Mouse (Mus musculus): ENCODE results near the gene Diaph2. TPM values are rescaled to one million over a fixed set of nuclear protein-coding genes. Genes with fewer than 3 reads are reported as not detected.

Gene Diaph2
- polyA plus RNA-seq, 1 experiment: 1.4 TPM

DNA sequence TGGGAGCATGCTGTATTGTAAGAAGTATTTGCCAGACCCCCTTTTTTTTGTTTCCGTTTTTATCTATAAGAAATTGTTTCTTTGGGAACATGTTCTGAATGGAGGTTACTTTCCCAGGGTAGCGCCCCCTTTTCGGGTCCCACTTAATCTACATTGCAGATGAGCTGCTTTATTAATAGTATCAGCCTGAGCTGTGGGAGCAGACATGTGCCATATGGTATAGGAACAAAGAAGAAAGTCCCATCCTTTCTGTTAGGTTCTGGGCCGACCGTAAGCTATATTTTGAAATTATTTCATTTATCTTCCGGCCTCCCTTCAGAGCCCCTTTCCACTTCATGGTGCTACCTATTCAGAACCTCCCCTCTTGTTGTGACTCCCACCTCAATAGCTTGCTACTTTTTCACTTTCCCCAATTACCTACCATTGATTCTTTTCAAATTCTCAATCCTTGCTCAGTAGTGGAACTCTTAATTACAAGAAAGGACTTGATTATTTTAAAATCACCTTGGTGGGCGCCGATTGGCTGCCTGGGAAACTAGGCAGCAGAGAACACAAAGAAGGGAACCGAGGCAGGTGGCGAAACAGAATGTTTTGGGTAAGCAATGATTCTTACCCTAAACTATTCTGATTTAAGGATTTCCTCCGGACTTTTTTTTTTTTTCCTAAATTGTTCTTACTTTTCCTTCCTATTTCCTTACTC is 24.2 kb downstream of the Diaph2 start:
- no peak for TF ChIP-seq CEBPB (IDR thresholded peaks at IDR 0.05; ENCODE audit: low read depth)
- no peak for TF ChIP-seq FOSL1 (IDR thresholded peaks at IDR 0.05; ENCODE audit: insufficient read depth, low read length, poor library complexity, severe bottlenecking)
- no peak for TF ChIP-seq CTCF (IDR thresholded peaks at IDR 0.05; ENCODE audit: control insufficient read depth, insufficient read depth, insufficient read length)
- no peak for TF ChIP-seq MAX (IDR thresholded peaks at IDR 0.05)
- no peak for TF ChIP-seq MYOG (IDR thresholded peaks at IDR 0.05; ENCODE audit: control insufficient read depth, extremely low read depth, insufficient read length)
- TF ChIP-seq USF1 (IDR thresholded peaks at IDR 0.05; ENCODE audit: low read depth): no peak
- no peak for TF ChIP-seq MYOD1 (IDR thresholded peaks at IDR 0.05; ENCODE audit: control insufficient read depth, insufficient read length, low read depth)
- no peaks in the 10 kb centered on the region for H3K27me3 ChIP-seq (ENCODE audit: control insufficient read depth, insufficient read depth, insufficient read length)
- no peak overlapping the region for H3K4me3 ChIP-seq (ENCODE audit: insufficient read depth, poor library complexity, severe bottlenecking)

DNA sequence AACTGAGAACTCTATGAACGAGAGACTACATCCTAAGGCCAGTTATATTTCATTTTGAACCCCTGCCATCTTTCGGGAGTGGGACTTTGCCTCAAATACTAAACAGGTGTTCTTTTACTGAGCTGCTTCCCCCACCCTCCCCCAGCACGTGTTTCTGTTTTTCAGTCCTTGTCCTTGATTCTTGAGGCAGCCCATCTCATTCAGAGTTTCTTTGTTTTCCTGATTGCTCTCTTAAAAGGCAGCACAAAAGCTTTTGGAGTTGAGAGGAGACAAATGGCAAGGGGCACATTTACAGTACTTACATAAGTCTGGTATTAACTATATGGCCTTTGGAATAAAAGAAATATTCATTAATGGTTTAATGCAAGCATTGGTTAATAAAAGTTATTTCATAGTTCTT is 24.9 kb downstream of the Diaph2 start:
- Histone ChIP-seq H3K36me3 (ENCODE audit: control insufficient read depth, insufficient read depth) (no peaks in the 10 kb centered on the region), H3K79me2 (ENCODE audit: control insufficient read depth, insufficient read depth) (no peaks in the 10 kb centered on the region), H3K4me3 (ENCODE audit: insufficient read depth, poor library complexity, severe bottlenecking) (no peak overlapping the region), H3ac (ENCODE audit: control insufficient read depth, insufficient read length, low read depth) (no peak overlapping the region), H3K79me3 (ENCODE audit: low read depth) (peaks cover 1% of the 10 kb centered on the region), H3K27me3 (ENCODE audit: control insufficient read depth, insufficient read depth, insufficient read length) (no peaks in the 10 kb centered on the region)
- TF ChIP-seq MAX (IDR thresholded peaks at IDR 0.05): no peak
- TF ChIP-seq FOSL1 (IDR thresholded peaks at IDR 0.05; ENCODE audit: insufficient read depth, low read length, poor library complexity, severe bottlenecking): no peak
- TF ChIP-seq USF1 (IDR thresholded peaks at IDR 0.05; ENCODE audit: low read depth): no peak
- no peak for TF ChIP-seq MYOG (IDR thresholded peaks at IDR 0.05; ENCODE audit: control insufficient read depth, extremely low read depth, insufficient read length)
- no peak for TF ChIP-seq CTCF (IDR thresholded peaks at IDR 0.05; ENCODE audit: control insufficient read depth, insufficient read depth, insufficient read length)
- no peak for TF ChIP-seq CEBPB (IDR thresholded peaks at IDR 0.05; ENCODE audit: low read depth)
- no peak for TF ChIP-seq MYOD1 (IDR thresholded peaks at IDR 0.05; ENCODE audit: control insufficient read depth, insufficient read length, low read depth)

More for the DNA sequence above, 24.2 kb downstream of the Diaph2 start:
- Histone ChIP-seq H3K79me3 (ENCODE audit: low read depth) (peaks cover 4% of the 10 kb centered on the region), H3K79me2 (ENCODE audit: control insufficient read depth, insufficient read depth) (no peaks in the 10 kb centered on the region), H3K36me3 (ENCODE audit: control insufficient read depth, insufficient read depth) (no peaks in the 10 kb centered on the region), H3ac (ENCODE audit: control insufficient read depth, insufficient read length, low read depth) (no peak overlapping the region)

DNA sequence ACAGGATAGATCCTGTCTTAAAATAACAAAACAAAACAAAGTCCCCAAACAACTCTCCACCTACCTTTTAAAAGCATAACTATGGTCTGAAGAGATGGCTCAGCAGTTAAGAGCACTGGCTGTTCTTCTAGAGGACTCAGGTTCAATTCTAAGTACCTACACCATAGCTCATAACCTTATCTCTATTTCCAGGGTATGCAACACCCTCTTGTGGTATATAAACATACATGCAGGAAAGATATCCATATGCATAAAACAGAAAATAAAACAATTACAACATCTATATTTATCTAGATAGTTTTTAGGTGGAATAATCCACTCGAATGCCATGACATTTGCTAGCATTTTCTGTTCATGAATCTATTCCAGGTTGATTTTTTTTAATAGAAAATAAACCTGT is 27.2 kb downstream of the Diaph2 start:
- no peak overlapping the region for H3K4me3 ChIP-seq (ENCODE audit: insufficient read depth, poor library complexity, severe bottlenecking)

DNA sequence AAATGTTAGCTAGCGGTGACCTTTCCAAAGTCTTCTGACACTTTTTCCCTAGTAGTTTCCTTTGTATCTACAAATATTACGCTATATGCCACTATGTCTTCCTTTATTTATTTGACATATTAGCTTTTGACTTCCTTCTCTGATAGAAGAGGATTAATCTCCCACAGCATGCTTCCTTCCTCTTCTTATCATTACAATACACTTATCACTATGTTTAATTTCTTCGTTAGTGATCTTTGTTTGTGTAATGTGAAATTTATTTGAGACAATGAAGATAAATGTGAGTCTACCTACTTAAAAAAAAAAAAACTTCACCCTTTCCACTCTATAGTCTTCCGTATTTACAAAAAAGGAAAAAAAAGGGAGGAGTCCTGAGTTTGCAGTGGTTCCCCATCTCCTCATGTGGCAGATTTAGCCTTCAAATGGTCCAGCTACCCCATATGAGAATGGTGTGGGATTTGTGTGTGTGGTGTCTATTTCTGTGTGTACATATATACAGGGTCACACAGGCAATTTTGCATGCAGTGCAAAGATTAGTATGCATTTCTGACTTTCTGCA is 27.9 kb downstream of the Diaph2 start:
- no peak overlapping the region for H3K4me3 ChIP-seq (ENCODE audit: insufficient read depth, poor library complexity, severe bottlenecking)
- H3K79me3 ChIP-seq (ENCODE audit: low read depth): no peaks in the 10 kb centered on the region
- no peaks in the 10 kb centered on the region for H3K36me3 ChIP-seq (ENCODE audit: control insufficient read depth, insufficient read depth)
- no peaks in the 10 kb centered on the region for H3K27me3 ChIP-seq (ENCODE audit: control insufficient read depth, insufficient read depth, insufficient read length)
- TF ChIP-seq USF1 (IDR thresholded peaks at IDR 0.05; ENCODE audit: low read depth) (no peak), MYOD1 (IDR thresholded peaks at IDR 0.05; ENCODE audit: control insufficient read depth, insufficient read length, low read depth) (no peak), MYOG (IDR thresholded peaks at IDR 0.05; ENCODE audit: control insufficient read depth, extremely low read depth, insufficient read length) (no peak), CTCF (IDR thresholded peaks at IDR 0.05; ENCODE audit: control insufficient read depth, insufficient read depth, insufficient read length) (no peak), MAX (IDR thresholded peaks at IDR 0.05) (no peak), FOSL1 (IDR thresholded peaks at IDR 0.05; ENCODE audit: insufficient read depth, low read length, poor library complexity, severe bottlenecking) (no peak), CEBPB (IDR thresholded peaks at IDR 0.05; ENCODE audit: low read depth) (no peak)
- H3ac ChIP-seq (ENCODE audit: control insufficient read depth, insufficient read length, low read depth): no peak overlapping the region
- H3K79me2 ChIP-seq (ENCODE audit: control insufficient read depth, insufficient read depth): no peaks in the 10 kb centered on the region

More for the DNA sequence above, 27.2 kb downstream of the Diaph2 start:
- TF ChIP-seq FOSL1 (IDR thresholded peaks at IDR 0.05; ENCODE audit: insufficient read depth, low read length, poor library complexity, severe bottlenecking) (no peak), CTCF (IDR thresholded peaks at IDR 0.05; ENCODE audit: control insufficient read depth, insufficient read depth, insufficient read length) (no peak), MAX (IDR thresholded peaks at IDR 0.05) (no peak), USF1 (IDR thresholded peaks at IDR 0.05; ENCODE audit: low read depth) (no peak), MYOG (IDR thresholded peaks at IDR 0.05; ENCODE audit: control insufficient read depth, extremely low read depth, insufficient read length) (no peak), MYOD1 (IDR thresholded peaks at IDR 0.05; ENCODE audit: control insufficient read depth, insufficient read length, low read depth) (no peak), CEBPB (IDR thresholded peaks at IDR 0.05; ENCODE audit: low read depth) (no peak)
- no peak overlapping the region for H3ac ChIP-seq (ENCODE audit: control insufficient read depth, insufficient read length, low read depth)
- H3K36me3 ChIP-seq (ENCODE audit: control insufficient read depth, insufficient read depth): no peaks in the 10 kb centered on the region
- H3K27me3 ChIP-seq (ENCODE audit: control insufficient read depth, insufficient read depth, insufficient read length): no peaks in the 10 kb centered on the region
- no peaks in the 10 kb centered on the region for H3K79me2 ChIP-seq (ENCODE audit: control insufficient read depth, insufficient read depth)
- peaks cover 1% of the 10 kb centered on the region for H3K79me3 ChIP-seq (ENCODE audit: low read depth)

DNA sequence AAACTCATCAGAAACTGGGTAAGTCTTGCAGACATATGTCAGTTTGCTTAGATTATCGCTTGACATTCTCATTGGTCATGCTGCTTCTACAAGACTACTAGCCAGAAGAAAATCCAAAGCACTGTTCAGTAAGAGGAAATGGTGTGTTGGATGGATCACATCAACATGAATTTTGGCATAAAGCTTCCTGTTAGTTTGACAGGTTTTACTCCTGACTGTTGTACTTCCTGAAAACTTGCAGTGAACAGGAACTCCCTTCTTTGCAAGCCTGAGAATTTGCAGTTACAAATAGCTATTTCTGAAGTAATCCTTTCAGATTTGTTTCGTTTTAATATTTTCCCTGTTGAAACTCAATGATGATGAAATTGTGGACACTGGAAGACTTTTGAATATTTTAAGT is 32.3 kb downstream of the Diaph2 start:
- H3K79me2 ChIP-seq (ENCODE audit: control insufficient read depth, insufficient read depth): no peaks in the 10 kb centered on the region
- no peak overlapping the region for H3ac ChIP-seq (ENCODE audit: control insufficient read depth, insufficient read length, low read depth)
- no peaks in the 10 kb centered on the region for H3K79me3 ChIP-seq (ENCODE audit: low read depth)
- no peak overlapping the region for H3K4me3 ChIP-seq (ENCODE audit: insufficient read depth, poor library complexity, severe bottlenecking)
- H3K36me3 ChIP-seq (ENCODE audit: control insufficient read depth, insufficient read depth): no peaks in the 10 kb centered on the region
- TF ChIP-seq MAX (IDR thresholded peaks at IDR 0.05) (no peak), USF1 (IDR thresholded peaks at IDR 0.05; ENCODE audit: low read depth) (no peak), FOSL1 (IDR thresholded peaks at IDR 0.05; ENCODE audit: insufficient read depth, low read length, poor library complexity, severe bottlenecking) (no peak), MYOD1 (IDR thresholded peaks at IDR 0.05; ENCODE audit: control insufficient read depth, insufficient read length, low read depth) (no peak), CTCF (IDR thresholded peaks at IDR 0.05; ENCODE audit: control insufficient read depth, insufficient read depth, insufficient read length) (no peak), MYOG (IDR thresholded peaks at IDR 0.05; ENCODE audit: control insufficient read depth, extremely low read depth, insufficient read length) (no peak)
- H3K27me3 ChIP-seq (ENCODE audit: control insufficient read depth, insufficient read depth, insufficient read length): no peaks in the 10 kb centered on the region
